Mouse (Mus musculus) frontal cortex, adult (tissue): Measurements from ENCODE around the gene E330034G19Rik.
"Not testable (repeated sequence)": the region's sequence is repeated elsewhere in the genome, so short reads cannot be mapped to it uniquely, and the experiment has no call there.

ENCODE experiments used
- ATAC-seq: cut with Nextera tagmentation; 2 replicates; pipeline ENCODE4 v1.9.2; 2017; ENCODE audit warnings: mild to moderate bottlenecking, moderate library complexity, mixed read lengths; ENCODE audit not compliant: low TSS enrichment

The E330034G19Rik gene

DNA sequence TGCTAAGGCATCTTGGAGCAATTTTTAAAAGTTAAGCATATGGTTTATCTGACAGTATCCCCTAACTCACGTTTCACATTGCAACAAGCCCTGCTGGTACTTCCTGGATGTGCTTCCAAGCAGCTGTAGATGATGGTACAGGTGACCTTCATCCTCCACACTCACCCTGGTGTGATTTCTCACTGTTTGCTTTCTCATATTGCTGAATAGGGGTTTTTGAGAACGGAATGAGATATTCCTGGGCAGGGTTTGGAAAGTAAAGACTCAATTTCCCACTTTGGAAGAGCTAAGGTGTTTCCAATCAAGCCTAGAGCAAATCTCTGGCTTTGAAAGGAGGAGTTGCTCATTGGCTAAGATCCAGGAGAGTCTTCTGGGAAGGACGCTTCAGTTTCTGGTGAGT is at the start of gene E330034G19Rik:
Gene E330034G19Rik (plus strand): TSS at position 301 of the 400 bp plus-strand sequence.
- ATAC-seq = no peak

DNA sequence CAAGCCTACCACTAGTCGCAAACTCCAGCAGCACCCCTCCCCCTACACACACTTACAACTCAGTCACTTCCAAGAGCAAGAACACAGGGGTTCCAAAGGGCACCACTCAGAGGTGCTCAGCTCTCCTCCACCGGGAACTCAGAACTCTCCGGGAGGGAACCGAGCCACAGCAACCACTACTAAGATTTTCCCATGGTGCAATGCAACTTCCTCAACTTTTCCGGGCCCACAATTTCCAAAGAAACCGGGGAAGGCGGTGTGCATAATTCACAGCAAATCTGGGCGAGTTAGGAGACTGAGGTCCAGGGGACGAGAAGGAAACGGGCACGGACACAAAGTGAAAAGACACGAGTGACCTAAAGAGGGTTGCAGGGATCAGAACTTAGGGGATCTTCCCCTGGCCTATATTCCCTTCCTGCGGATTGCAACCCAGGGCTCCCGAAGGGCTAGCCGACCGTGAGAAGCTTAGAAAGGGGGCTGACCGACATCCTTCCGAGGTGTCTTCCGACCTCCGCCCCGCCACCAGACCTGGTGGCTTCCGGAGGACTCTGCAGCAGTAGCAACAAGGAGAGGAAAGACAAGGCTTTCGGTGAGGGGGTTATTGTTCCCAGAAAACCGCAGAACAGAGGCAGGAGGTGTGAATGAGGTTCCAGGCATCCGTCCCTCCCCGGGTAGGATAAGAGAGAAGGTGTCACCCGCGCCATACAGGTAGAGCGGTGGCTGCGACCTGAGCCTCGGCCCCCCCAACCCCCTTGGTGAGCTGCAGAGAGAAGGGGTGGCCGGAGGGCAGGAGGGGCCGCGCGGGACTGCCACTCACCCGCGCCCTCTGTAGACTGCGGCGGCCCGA is 48.5 kb upstream of the E330034G19Rik start:
- peak; percentile 16; the same call in 1 of the 2 replicates for ATAC-seq

DNA sequence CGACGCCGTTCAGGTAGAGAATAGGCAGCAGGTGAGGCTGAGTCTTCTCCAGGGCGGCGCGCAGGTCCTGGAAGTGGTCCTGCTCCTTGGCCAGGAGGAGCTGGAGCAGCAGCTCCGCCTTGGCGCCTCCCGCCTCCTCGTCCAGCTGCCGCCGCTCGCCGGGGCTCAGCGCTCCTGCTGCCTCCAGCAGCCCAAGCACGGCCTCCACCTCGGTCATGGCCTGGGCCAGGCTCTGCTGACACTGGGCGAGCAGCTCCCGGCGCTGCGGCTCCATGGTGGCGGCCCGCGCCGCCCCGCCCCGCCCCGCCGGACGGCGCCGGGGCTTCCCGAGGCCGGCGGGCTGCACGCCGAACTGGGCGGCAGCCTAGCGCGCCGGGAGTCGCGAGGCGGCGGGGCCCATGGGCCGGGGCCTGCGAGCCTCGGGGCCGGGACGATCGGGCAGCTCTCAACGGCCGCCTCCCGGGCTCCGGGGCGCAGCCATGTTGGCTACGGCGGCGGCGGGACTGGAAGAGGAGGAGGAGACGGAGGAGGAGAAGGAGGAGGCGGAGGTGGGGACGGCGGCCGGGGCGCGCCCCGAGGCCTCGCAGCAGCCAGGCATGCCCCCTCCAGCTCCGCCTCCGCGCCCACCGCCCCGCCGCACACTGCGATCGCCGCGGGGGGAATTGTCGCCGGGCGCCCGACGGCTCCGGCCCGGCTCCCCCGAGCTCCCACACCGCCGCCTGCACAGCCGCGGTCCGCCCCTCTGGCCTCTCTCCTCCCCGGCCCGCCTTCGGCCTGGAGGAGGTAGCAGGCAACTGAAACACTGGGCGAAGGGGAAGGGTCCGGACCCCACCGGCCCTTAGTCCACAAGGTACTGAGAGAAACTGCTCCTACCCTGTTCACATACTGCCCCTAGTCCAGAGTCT is 47.6 kb upstream of the E330034G19Rik start, which contains the start of gene Dlg5:
Gene Dlg5 (minus strand): TSS at position 744 of the 905 bp plus-strand sequence.
- ATAC-seq = peak; percentile 75

DNA sequence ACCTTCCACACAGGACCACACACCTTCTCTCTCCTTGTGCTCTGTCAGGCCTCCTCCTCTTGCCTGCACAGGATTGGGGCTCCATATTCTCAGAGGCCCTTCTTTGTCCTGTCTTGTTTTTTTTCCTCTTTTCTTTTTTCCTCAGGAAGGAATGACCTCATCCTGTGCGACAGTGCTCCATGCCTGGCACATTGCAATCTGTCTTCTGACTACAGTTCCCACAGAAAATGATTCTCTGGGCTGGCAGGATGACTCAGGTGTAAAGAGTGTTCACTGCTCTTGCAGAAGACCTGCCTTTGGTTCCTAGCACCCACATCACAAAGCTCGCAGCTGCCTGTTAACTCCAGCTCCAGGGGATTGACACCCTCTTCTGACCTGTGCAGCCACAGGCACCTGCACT is 43.1 kb upstream of the E330034G19Rik start:
- no peak for ATAC-seq

DNA sequence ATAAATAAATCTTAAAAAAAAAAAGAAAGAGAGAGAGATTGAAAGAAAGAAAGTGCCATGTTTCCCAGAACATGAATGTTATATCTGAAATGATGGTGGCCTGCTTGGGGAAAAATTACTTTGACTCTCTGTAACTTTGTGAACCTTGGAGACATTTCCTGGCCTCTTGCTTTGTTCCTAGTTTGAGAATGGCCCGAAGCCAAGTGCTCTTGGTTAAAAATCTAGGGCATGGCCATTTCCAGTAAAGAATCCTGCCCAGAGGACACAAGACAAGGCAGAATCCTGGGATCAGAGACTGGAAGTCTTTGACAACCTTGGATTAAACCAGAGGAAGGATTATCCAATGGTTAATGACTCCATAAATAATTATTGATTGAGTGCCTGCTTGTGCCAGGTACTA is 41.7 kb upstream of the E330034G19Rik start:
- ATAC-seq = no peak

DNA sequence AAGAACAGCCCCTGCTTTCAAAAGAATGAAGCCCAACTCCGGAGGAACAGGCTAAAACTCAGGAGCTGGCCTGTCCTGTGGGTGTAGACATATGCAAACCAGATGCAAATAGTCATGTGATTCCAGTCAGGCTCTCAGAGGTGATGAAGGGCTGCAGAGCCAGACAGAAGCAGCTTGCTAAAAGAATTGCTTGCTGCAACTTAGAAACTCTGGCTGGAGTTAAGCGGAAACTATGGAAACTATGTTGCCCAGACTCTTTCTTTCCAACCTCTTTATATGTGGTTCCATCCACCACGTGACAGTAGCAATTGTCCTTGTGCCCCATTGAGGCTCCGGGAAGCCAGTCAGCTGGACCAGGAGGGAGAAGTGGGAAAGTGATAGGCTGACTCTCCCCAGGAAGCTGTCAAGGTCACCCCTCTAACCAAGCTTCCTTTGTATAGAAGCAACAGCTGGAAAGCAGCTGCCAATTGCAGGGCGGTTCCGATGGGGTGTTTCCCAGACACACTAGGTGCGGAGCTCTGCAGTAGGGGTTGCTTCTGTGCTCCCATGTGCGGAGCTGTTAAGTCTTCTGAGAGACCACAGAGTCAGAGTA is 39.3 kb upstream of the E330034G19Rik start:
- no peak for ATAC-seq

DNA sequence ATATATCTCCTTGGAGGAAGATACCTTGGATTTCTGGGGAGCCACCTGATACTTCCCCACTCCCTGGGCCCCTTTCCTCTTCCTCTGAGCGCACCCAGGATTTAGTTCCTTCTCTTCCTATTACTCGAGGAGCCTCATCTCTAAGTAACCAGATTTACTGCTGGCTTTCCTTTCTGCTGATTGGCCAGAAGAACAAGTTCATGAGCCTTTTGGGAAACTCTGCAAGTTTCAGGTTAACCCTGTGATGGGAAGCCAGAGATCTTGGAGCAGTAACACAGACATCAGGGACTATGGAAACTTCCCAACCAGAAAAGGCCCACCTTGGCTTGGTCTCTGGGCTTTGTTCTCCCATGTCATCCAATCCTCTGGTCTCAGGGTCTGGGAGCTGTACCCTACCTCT is 37.1 kb upstream of the E330034G19Rik start:
- ATAC-seq = no peak

DNA sequence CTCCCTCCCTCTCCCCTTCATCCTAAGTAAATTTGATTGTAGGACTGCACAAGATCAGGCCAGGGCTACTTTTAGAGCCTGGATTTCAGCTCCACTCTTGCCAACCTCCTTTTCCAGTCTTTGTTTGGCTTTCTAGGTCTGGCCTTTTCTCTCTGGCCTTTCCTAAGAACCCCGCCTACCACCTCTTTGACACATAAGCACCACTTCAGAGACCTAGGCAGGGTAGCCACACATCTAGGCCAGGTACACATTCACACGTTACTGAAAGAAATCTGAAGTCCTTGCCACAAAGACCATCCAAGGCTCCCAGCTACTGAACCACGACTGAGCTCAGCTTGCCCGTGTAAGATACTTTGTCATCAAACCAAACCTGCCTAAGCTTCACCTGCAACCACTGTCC is 32.6 kb upstream of the E330034G19Rik start:
- ATAC-seq = no peak

DNA sequence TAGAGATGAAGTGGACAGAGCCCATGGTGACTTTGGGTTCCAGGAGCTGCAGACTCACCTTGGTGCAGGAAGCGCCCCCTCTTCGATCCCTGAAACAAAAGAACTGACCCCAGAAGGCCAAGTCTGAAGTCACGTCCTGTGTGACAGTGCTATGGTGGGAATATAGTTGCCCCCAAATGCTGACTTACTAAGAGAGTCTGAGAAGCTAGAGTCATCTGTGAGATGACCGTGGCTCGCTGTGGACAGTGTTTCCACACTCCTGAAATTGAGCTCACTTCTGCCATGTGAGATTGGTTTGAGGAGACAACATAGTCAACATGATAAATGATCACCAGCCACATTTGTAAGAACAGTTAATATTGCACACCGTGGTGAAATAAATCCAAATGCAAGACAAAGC is 30.6 kb upstream of the E330034G19Rik start:
- no peak for ATAC-seq

DNA sequence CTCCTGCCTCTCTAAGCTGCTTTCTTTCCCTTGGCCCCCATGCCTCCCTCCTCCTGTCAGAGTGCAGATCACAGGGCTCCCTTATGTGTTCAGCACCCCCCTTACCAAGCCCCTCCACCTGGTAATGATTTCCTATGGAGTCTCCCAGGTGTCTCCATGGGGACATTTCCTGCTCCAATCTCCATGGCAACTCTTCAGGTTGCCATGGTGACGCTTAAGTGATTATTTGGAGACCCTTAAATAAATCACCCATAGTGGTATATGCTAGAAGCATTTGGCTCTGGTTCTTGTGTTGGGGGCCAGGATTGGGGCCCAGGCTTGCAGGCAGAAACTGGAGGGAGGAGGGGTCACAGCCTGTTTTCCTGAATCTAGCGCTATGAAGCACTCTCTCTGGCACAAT is 30.1 kb upstream of the E330034G19Rik start:
- ATAC-seq = no peak

DNA sequence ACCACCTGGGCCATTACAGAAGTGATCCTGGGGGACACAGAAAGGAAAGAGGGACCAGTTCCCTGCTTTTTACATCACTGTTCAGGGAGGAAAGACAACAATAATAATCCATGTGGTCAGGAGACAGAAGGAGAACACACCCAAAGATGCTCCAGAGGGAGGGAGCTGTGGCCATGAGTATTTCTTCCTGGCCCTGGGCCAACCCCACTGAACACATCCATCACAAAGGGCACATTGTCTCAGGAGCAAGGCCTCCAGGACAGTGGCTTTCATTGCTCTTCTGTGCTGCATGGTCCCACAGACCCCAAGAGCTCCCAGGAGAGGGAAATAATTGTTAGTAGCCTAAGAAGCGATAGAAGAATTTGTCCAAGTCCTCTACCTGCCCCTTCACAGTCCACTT is 23.4 kb upstream of the E330034G19Rik start:
- no peak for ATAC-seq

DNA sequence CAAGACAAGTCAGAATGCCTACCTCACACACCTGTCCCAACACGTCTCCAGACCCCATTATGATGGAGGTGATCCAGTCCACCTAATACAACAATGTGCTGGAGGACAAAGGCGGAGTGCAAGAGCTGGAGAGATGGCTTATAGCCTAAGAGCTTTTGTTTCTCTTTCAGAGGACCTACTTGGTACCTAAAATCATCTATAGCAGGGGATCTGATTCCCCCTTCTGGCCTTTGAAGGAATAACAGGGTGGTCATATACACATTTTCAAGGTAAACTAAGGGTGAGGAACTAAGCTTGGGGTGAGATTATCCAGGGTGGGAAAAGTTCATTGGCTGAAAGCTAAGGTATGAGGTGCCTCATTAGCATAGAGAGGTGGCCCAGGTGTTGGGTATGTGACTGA is 19.4 kb upstream of the E330034G19Rik start:
- peak; percentile 77 for ATAC-seq

DNA sequence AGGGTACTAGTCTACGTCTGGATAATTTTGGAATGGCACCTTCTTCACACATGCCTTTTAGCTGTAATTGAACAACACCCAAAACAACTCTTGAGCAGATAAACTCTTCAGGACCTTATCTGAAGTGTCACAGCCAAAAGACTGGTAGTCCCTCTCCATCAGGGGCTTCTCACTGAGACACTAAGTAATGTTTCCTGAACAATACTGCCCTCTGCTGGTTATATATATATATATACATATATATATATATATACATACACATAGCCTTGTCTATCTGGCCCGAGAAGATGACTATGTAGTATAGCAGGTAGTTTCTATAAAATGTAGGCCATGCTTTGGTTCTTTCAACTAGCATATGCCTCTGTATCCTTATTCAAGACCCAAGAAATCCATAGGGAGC is 17.5 kb upstream of the E330034G19Rik start:
- peak; percentile 41; the same call in 1 of the 2 replicates for ATAC-seq

DNA sequence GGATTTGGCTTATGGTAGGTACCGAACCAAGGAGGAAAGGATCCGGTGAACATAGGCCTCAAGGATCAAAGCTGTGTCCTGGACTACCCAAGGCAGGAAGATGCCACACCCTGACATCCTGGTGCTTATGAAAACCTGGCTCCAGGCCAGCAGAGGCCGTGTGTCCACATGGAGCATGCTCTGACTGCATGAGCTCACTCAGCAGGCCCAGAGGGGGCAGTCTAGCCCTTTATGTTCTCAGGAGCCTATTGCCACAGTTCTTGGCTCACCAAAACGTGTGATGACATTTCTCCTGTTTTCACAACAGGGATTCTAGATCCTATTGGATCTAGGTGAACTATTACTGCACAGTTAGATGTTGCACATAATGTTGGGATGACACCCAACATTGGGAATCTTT is 11.7 kb upstream of the E330034G19Rik start:
- no peak for ATAC-seq

DNA sequence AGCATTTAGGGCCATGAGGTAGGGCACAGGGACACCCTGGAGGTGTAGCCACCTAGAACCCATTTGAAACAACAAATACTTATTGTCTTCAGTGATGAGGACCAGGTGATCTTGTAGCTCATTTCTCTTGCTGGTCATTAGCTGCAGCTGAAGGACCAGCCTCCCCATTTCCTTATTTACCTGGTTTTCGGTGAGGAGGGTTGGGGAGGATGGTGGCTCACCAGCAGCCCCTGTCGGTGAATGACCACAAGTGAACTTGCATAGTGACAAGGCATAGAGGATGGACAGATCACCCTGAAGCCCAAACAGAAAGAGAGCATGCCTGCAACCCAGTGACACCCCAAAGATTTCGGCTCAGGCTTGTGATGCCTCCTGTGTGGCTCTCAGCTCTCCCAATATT is 10.7 kb upstream of the E330034G19Rik start:
- ATAC-seq = no peak

DNA sequence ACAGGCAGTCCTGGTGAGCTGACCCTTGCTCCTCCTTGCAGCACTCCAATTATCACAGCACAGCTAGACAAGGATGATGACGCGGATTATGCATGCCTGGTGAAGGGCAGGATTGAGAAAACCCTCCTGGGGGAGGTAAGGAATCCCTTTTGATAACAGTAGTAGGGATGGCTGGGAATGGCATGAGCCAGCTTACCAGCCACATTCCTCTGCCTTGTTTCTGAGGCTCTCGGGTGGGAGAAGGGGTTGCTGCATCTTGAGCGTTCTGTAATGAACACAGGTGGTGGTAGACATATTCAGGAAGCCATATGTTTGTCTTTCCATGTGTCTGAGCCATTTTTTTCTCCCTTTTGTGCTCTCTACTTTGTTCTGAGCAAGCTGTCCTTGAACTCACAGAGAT is 6.9 kb upstream of the E330034G19Rik start:
- no peak for ATAC-seq

DNA sequence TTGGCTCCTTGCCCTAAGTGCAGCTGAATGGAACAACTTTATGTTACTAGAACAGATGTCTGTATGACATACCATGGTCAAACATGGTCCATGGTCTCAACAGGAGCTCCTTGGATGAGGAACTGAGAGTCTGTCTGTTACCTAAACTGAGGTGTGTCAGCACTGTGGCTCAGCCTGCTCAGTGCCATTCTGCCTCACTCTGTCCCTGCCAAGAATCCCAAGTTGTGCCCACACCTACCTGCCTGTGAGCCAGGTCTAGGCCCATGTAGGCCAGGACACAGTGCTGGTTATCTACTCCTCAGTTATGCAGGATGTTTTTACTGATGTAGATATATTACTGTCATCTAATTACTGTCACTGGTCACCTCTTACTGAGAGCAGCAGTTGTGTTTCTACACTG is 2.3 kb upstream of the E330034G19Rik start:
- ATAC-seq = no peak

DNA sequence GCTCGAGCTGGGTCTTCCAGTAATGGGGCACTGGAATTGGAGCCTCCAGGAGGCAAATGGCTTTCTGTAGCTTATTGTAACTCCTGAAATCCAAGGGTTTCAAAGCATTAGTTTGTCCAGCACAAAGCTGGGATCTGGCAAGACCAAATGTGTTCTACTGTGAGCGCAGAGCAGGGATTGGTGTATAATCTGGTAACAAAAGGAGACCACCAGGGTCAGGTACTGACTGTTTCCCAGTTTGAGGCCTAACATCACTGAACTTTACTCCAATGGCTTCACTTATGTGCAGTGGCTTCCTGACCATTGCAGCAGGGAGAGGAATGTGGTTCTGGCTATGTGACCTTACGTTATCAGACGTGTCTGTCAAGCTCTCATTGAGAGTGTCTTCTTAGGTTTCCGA is 617 bp downstream of the E330034G19Rik start:
- no peak for ATAC-seq

DNA sequence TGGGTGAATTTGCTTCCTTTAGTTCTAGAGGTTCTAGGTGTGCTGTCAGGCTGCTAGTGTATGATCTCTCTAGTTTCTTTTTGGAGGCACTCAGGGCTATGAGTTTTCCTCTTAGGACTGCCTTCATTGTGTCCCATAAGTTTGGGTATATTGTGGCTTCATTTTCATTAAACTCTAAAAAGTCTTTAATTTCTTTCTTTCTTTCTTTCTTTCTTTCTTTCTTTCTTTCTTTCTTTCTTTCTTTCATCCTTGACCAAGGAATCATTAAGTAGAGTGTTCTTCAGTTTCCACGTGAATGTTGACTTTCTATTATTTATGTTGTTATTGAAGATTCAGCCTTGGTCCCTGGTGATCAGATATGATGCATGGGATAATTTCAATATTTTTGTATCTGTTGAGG is 9.1 kb downstream of the E330034G19Rik start:
- ATAC-seq = not testable (repeated sequence)

DNA sequence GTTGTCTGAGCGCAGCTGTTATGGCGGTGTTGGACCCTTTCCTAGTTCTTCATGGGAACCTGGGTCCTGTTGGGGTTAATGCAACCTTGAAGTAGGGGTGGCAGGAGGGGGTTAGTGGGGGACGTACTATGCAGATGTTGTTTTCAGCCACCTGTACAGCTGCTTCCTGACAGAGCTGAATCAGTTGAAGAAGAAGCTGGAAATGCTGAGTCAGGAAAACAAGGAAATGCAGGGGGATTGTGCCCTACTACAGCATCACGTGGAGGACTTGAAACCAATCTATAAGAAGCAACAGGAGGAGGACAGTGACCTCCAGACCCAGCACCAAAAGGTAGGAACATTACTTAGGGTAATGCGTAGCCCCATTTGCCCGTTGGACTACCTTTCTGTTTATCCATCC is 13.7 kb downstream of the E330034G19Rik start:
- ATAC-seq = no peak

DNA sequence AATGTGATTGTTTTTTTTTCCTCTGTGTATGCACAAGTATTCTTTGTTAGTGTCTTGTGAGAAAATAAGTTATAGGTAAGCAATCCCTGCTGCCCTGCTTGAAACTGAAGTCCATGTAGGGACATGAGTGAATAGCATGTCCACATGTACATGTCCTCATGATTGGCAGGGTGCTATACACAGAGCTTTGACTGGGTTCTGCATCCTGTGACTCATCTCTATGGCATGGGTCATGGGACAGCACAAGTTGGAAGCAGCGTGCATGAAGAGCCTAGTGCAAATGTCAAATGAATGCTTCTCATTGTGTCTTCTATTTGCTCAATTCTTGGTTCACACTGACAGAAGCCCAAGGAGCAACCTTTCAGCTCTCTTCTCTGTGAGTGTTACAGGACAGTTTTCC is 14.1 kb downstream of the E330034G19Rik start:
- no peak for ATAC-seq

DNA sequence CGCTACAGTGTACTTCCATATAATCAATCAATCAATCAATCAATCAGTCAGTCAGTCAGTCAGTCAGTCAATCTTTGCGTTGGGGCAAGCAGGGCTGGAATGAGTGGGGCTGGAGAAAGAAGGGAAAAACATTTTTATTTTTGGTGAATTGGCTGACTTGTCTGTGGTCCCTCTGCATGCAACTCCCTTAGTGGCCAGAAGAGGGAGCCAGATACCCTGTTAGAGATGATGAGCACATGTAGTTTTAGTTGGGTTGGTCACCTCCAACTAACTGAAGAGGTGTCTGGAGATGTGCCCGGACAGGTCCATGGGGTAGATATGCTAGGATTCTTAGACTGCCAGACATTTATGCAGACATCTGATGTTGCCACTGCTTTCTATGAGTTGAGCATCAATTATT is 18.1 kb downstream of the E330034G19Rik start:
- peak; percentile 65; the same call in 1 of the 2 replicates for ATAC-seq
